Mouse (Mus musculus) lung, postnatal 4 days (tissue): ENCODE results near the gene Gm15737.
A peak's percentile ranks its signal among the peaks of the same experiment; 100 is the strongest.

Source experiments
- DNase-seq, 2 experiments: peaks; one replicate each; pipeline ENCODE4 v3.0.0; 2021

Gene Gm15737

GRCm38 (mm10) chr6:92869089-92869581 is at the start of gene Gm15737:
Gene Gm15737, plus strand, starts transcription at chr6:92869357.
- DNase-seq: peak; percentile 36 to 39

GRCm38 (mm10) chr6:92821606-92822005 is 47.6 kb upstream of the Gm15737 start:
- DNase-seq: no peak

- no peak for DNase-seq
Observed at GRCm38 (mm10) chr6:92822006-92822405, 47.2 kb upstream of the Gm15737 start.

GRCm38 (mm10) chr6:92823991-92824390 is 45.2 kb upstream of the Gm15737 start:
- DNase-seq: no peak

- no peak for DNase-seq
Observed at GRCm38 (mm10) chr6:92826561-92826960, 42.6 kb upstream of the Gm15737 start.

GRCm38 (mm10) chr6:92827360-92827759 is 41.8 kb upstream of the Gm15737 start:
- no peak for DNase-seq

- DNase-seq: no peak
Observed at GRCm38 (mm10) chr6:92829148-92829547, 40.0 kb upstream of the Gm15737 start.

GRCm38 (mm10) chr6:92831106-92831505 is 38.1 kb upstream of the Gm15737 start:
- no peak for DNase-seq

- no peak for DNase-seq
Observed at GRCm38 (mm10) chr6:92842000-92842399, 27.2 kb upstream of the Gm15737 start.

GRCm38 (mm10) chr6:92843474-92843873 is 25.7 kb upstream of the Gm15737 start:
- DNase-seq: no peak

- DNase-seq: no peak
Observed at GRCm38 (mm10) chr6:92845898-92846297, 23.3 kb upstream of the Gm15737 start.

- DNase-seq: no peak
Observed at GRCm38 (mm10) chr6:92846614-92847013, 22.5 kb upstream of the Gm15737 start.

GRCm38 (mm10) chr6:92849208-92849607 is 19.9 kb upstream of the Gm15737 start:
- DNase-seq: no peak

- DNase-seq: peak; percentile 51 to 75
Observed at GRCm38 (mm10) chr6:92850250-92850649, 18.9 kb upstream of the Gm15737 start.

- DNase-seq: peak in 1 of 2 experiments; percentile 36
Observed at GRCm38 (mm10) chr6:92854873-92855272, 14.3 kb upstream of the Gm15737 start.

GRCm38 (mm10) chr6:92857761-92858160 is 11.4 kb upstream of the Gm15737 start:
- DNase-seq: no peak

- no peak for DNase-seq
Observed at GRCm38 (mm10) chr6:92858721-92859510, 10.2 kb upstream of the Gm15737 start.

- no peak for DNase-seq
Observed at GRCm38 (mm10) chr6:92860285-92860912, 8.8 kb upstream of the Gm15737 start.

- DNase-seq: no peak
Observed at GRCm38 (mm10) chr6:92862599-92862998, 6.6 kb upstream of the Gm15737 start.

GRCm38 (mm10) chr6:92869582-92870219 is 544 bp downstream of the Gm15737 start:
- DNase-seq: peak; percentile 25 to 56

GRCm38 (mm10) chr6:92871813-92872212 is 2.7 kb downstream of the Gm15737 start:
- no peak for DNase-seq

GRCm38 (mm10) chr6:92872766-92873165 is 3.6 kb downstream of the Gm15737 start:
- no peak for DNase-seq

GRCm38 (mm10) chr6:92874854-92875253 is 5.7 kb downstream of the Gm15737 start:
- DNase-seq: peak; percentile 32 to 49

- DNase-seq: no peak
Observed at GRCm38 (mm10) chr6:92875340-92875739, 6.2 kb downstream of the Gm15737 start.
